Mouse (Mus musculus): ENCODE data around the gene Trim14. TPM values are rescaled to one million over a fixed set of nuclear protein-coding genes. Genes with fewer than 3 reads are reported as not detected.

Gene Trim14
- total and polyA plus RNA-seq, 2 experiments from 2014 or later, result 1.2 to 1.5 TPM

DNA sequence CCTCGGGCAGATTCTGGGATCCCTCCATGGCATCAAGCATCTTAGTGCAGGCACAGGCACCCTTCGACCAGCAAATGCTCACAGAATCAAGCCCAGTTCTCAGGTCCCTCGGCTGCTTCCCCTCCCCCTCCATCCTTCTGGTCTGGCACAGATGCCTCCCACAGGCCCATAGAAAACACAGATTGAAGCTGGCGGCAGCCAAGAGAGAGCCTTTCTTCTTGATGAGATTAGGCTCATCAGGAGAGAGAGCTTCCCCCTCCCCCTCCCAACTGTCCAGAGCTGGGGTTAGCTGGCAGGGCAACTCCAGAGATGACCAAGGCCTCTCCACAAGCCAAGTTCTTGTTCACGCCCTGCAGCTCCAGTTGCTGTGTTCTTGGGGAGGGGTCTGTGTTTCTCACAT lies 33.7 kb upstream of the Trim14 start:
- WGBS, result 22% methylated on average over 5 of the region's 5 CpGs
- H3K36me3 ChIP-seq (ENCODE audit: insufficient read depth, low read length), result no peaks in the 10 kb centered on the region
- H3K9me3 ChIP-seq (ENCODE audit: low read length), result no peaks in the 10 kb centered on the region
- ATAC-seq (peak; percentile 76), DNase-seq (ENCODE audit: low spot score) (peak; percentile 75)
- peak overlapping the region; percentile 11; the same call in 1 of the 2 replicates for H3K27ac ChIP-seq
- H3K4me2 ChIP-seq (ENCODE audit: low read depth, low read length), result no peak overlapping the region
- no peak overlapping the region for H3K4me3 ChIP-seq (ENCODE audit: low read length)
- no peaks in the 10 kb centered on the region for H3K27me3 ChIP-seq (ENCODE audit: insufficient read depth, low read length)
- 0 out of 2 replicates have a peak, but pooled peaks cover 5% of the 10 kb centered on the region for H3K4me1 ChIP-seq (ENCODE audit: insufficient read depth, low read length)
- no peak for TF ChIP-seq CTCF (IDR thresholded peaks at IDR 0.05; ENCODE audit: low read depth)
- no peak overlapping the region for H3K9ac ChIP-seq (replicated peaks; ENCODE audit: low read length)

GRCm38 (mm10) chr4:46568169-46568568 lies 32.2 kb upstream of the Trim14 start:
- 90% methylated on average over 8 of the region's 8 CpGs for WGBS
- TF ChIP-seq CTCF (IDR thresholded peaks at IDR 0.05; ENCODE audit: low read depth), result no peak
- no peak for ATAC-seq

DNA sequence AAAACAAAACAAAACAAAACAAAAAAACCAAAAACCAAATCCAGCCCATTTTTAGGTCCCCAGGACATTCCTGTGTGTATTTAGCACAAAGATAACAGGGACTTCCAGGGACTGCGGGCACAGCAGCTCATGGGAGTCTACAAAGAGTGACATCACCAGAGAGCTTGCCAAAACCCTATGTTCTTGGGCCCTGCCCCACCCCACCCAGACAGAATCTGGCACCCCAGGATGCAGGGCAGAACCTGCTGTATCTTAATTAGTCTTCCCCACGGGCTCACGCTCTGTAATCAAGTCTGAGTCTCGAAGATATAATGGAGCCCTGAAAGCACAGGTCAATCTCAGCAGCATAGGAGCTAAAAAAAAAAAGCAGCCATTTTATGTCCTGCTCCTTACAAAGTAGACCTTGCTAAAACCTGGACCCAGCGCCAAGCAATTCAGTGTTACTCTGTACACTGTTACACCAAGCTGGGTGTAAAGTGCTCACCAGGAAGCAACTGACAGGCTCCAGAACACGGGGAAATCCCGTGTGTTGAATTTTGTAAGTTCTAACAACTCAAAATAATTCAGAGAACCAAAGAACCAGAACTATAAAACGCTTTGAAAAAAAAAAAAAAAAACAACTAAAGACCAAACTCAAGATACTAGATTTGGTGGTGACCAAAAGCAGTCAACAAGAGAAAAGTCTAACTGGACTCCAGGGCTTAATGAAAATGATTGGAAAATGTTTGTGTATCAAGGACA lies 31.2 kb upstream of the Trim14 start:
- Histone ChIP-seq H3K9ac (replicated peaks; ENCODE audit: low read length) (no peak overlapping the region), H3K9me3 (ENCODE audit: low read length) (no peaks in the 10 kb centered on the region), H3K36me3 (ENCODE audit: insufficient read depth, low read length) (no peaks in the 10 kb centered on the region), H3K4me2 (ENCODE audit: low read depth, low read length) (no peak overlapping the region), H3K4me1 (ENCODE audit: insufficient read depth, low read length) (0 out of 2 replicates have a peak, but pooled peaks cover 5% of the 10 kb centered on the region), H3K27me3 (ENCODE audit: insufficient read depth, low read length) (no peaks in the 10 kb centered on the region), H3K4me3 (ENCODE audit: low read length) (no peak overlapping the region), H3K27ac (no peak overlapping the region)
- ATAC-seq, result no peak
- no peak for TF ChIP-seq CTCF (IDR thresholded peaks at IDR 0.05; ENCODE audit: low read depth)
- 69% methylated on average over 8 of the region's 8 CpGs for WGBS
- DNase-seq (ENCODE audit: low spot score), result no peak

More at GRCm38 (mm10) chr4:46568169-46568568, 32.2 kb upstream of the Trim14 start:
- no peak for DNase-seq (ENCODE audit: low spot score)
- Histone ChIP-seq H3K36me3 (ENCODE audit: insufficient read depth, low read length) (no peaks in the 10 kb centered on the region), H3K9me3 (ENCODE audit: low read length) (no peaks in the 10 kb centered on the region), H3K9ac (replicated peaks; ENCODE audit: low read length) (no peak overlapping the region), H3K4me1 (ENCODE audit: insufficient read depth, low read length) (0 out of 2 replicates have a peak, but pooled peaks cover 5% of the 10 kb centered on the region), H3K27me3 (ENCODE audit: insufficient read depth, low read length) (no peaks in the 10 kb centered on the region), H3K4me2 (ENCODE audit: low read depth, low read length) (no peak overlapping the region), H3K27ac (no peak overlapping the region), H3K4me3 (ENCODE audit: low read length) (no peak overlapping the region)

- Histone ChIP-seq H3K9ac (replicated peaks; ENCODE audit: low read length) (no peak overlapping the region), H3K27me3 (ENCODE audit: insufficient read depth, low read length) (no peaks in the 10 kb centered on the region), H3K4me3 (ENCODE audit: low read length) (no peak overlapping the region), H3K27ac (no peak overlapping the region), H3K36me3 (ENCODE audit: insufficient read depth, low read length) (no peaks in the 10 kb centered on the region), H3K4me2 (ENCODE audit: low read depth, low read length) (no peak overlapping the region), H3K4me1 (ENCODE audit: insufficient read depth, low read length) (0 out of 2 replicates have a peak, but pooled peaks cover 5% of the 10 kb centered on the region), H3K9me3 (ENCODE audit: low read length) (no peaks in the 10 kb centered on the region)
- ATAC-seq (no peak), DNase-seq (ENCODE audit: low spot score) (no peak)
- WGBS, result 71% methylated on average over 4 of the region's 4 CpGs
- no peak for TF ChIP-seq CTCF (IDR thresholded peaks at IDR 0.05; ENCODE audit: low read depth)
Observed at GRCm38 (mm10) chr4:46565393-46565955, 29.5 kb upstream of the Trim14 start.

DNA sequence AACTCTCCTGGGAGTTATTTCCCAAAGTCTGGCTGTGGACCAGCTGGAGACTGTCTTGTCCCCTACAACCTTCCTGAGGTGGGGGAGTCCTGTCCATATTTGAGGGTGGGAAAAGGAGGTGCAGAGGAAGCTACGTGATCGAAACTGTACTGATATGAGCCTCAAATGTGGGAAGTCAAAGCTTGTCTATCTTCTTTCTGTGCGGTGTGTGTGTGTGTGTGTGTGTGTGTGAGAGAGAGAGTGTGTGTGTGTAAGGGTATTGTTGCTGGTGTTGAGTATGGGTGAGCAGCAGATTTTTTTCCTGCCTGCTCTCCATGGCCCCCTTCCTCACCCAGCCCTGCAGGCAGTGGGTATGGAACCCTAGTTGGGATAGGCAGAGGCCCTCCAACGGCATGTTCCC lies 28.3 kb upstream of the Trim14 start:
- ATAC-seq (no peak), DNase-seq (ENCODE audit: low spot score) (no peak)
- WGBS, result 94% methylated on average over 4 of the region's 4 CpGs
- Histone ChIP-seq H3K4me2 (ENCODE audit: low read depth, low read length) (no peak overlapping the region), H3K36me3 (ENCODE audit: insufficient read depth, low read length) (no peaks in the 10 kb centered on the region), H3K9ac (replicated peaks; ENCODE audit: low read length) (no peak overlapping the region), H3K9me3 (ENCODE audit: low read length) (no peaks in the 10 kb centered on the region), H3K27ac (no peak overlapping the region), H3K4me1 (ENCODE audit: insufficient read depth, low read length) (no peaks in the 10 kb centered on the region), H3K4me3 (ENCODE audit: low read length) (no peak overlapping the region), H3K27me3 (ENCODE audit: insufficient read depth, low read length) (no peaks in the 10 kb centered on the region)
- TF ChIP-seq CTCF (IDR thresholded peaks at IDR 0.05; ENCODE audit: low read depth), result no peak

GRCm38 (mm10) chr4:46563847-46564246 lies 27.9 kb upstream of the Trim14 start:
- Histone ChIP-seq H3K9ac (replicated peaks; ENCODE audit: low read length) (no peak overlapping the region), H3K4me3 (ENCODE audit: low read length) (no peak overlapping the region), H3K27ac (no peak overlapping the region), H3K4me2 (ENCODE audit: low read depth, low read length) (no peak overlapping the region), H3K4me1 (ENCODE audit: insufficient read depth, low read length) (no peaks in the 10 kb centered on the region), H3K9me3 (ENCODE audit: low read length) (no peaks in the 10 kb centered on the region), H3K27me3 (ENCODE audit: insufficient read depth, low read length) (no peaks in the 10 kb centered on the region), H3K36me3 (ENCODE audit: insufficient read depth, low read length) (no peaks in the 10 kb centered on the region)
- no peak for TF ChIP-seq CTCF (IDR thresholded peaks at IDR 0.05; ENCODE audit: low read depth)
- ATAC-seq (no peak), DNase-seq (ENCODE audit: low spot score) (peak; percentile 37)
- WGBS, result 64% methylated on average over 10 of the region's 10 CpGs

DNA sequence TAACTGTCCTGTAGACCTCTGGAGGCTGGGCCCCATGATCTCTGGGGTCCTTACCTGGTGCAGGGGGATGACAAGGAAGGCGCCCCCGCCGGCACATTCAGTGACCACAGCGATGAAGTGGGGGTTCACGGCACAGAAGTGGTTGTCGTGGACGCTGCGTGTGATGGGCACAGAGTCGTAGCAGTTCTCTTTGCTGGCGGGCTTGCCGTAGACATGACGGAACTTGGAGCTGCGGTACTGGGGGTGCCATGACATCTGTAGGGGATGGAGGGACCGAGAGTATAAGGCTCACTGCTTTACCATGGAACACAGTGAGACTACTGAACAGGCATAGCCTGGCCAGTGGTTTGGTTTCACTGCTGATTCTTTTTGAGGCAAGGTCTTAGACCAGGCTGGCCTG lies 26.9 kb upstream of the Trim14 start:
- TF ChIP-seq CTCF (IDR thresholded peaks at IDR 0.05; ENCODE audit: low read depth), result no peak
- Histone ChIP-seq H3K9me3 (ENCODE audit: low read length) (no peaks in the 10 kb centered on the region), H3K27ac (no peak overlapping the region), H3K9ac (replicated peaks; ENCODE audit: low read length) (no peak overlapping the region), H3K4me2 (ENCODE audit: low read depth, low read length) (no peak overlapping the region), H3K4me1 (ENCODE audit: insufficient read depth, low read length) (no peaks in the 10 kb centered on the region), H3K4me3 (ENCODE audit: low read length) (no peak overlapping the region), H3K36me3 (ENCODE audit: insufficient read depth, low read length) (no peaks in the 10 kb centered on the region), H3K27me3 (ENCODE audit: insufficient read depth, low read length) (no peaks in the 10 kb centered on the region)
- WGBS, result 96% methylated on average over 14 of the region's 14 CpGs
- DNase-seq (ENCODE audit: low spot score) (no peak), ATAC-seq (no peak)

All from hindbrain, postnatal 0 days (tissue).